Mouse (Mus musculus) c-Kit-positive CD71-negative TER-119-negative erythroid progenitor cells, embryonic 14.5 days (primary cell): ENCODE results near the gene Cdk4.

ENCODE experiments used
- DNase-seq: peaks from one replicate; pipeline ENCODE4 v3.0.0-alpha.2; 2013; ENCODE audit warnings: low read depth

The Cdk4 gene

DNA sequence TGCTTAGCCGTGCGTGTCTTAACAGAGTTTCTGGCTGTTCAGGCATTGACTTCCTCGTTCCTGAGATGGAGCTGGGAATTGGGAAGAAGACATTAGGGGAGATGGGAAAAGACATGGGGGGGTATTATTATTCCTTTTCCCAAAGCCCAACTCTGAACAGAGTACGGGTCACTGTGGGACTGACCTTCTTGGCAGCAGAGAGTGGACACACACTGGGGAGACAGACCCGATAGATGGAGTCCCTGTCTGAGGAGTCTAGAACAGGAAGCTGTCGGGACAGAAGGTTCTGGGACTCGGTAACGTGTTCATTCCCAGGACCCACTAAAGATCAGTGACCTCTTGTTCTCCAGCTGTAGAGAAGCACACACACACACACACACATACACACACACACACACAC, 12.3 kb downstream of the Cdk4 start:
- no peak for DNase-seq

GRCm38 (mm10) chr10:127076082-127076481, 12.7 kb downstream of the Cdk4 start:
- DNase-seq, result no peak

- no peak for DNase-seq
These were observed 14.2 kb downstream of the Cdk4 start for GRCm38 (mm10) chr10:127077515-127077914.

- no peak for DNase-seq
These were observed 14.8 kb downstream of the Cdk4 start for GRCm38 (mm10) chr10:127078001-127078676.

DNA sequence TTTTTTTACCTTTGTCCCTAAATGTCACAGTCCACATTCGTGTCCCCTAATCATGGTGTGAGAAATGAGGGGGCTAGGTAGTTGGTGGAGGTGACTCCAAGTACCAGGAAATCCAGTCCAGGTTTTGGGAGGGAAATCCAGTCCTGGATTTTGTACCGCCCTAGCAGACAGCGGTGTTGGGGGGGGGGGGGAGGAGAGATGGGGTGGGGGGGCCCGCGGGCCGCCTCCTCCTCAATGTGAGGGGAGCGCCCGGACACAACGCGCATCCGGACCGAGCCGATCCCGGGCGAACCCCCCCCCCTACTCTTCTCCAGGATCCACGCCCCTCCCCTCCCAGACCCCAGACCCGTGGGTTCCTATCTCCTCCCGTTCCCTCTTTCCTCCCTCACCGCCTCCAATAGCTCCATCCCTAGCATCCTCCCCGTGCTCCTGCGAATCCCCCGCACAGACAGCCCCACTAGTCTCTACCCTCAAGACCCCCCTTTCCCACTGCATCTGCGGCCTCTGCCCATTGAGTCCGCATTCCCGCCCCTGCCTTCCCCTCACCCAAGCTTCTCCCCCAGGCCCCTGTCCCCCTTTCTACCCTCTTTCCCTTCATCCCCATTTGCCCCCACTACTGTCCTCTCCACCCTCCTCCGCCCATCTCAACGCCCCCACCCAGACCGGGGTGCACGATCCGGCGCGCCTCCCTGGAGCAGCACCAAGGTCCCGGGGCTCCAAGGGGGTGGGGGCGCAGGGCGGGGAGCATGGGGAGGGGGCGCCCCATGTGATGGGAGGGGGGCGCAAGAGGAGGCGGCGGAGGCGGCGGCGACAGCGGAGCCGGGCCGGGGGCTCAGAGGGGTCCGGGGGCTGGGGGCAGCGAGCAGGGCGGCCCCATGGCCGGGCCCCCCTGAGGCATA, 15.6 kb downstream of the Cdk4 start:
- DNase-seq, result no peak

DNA sequence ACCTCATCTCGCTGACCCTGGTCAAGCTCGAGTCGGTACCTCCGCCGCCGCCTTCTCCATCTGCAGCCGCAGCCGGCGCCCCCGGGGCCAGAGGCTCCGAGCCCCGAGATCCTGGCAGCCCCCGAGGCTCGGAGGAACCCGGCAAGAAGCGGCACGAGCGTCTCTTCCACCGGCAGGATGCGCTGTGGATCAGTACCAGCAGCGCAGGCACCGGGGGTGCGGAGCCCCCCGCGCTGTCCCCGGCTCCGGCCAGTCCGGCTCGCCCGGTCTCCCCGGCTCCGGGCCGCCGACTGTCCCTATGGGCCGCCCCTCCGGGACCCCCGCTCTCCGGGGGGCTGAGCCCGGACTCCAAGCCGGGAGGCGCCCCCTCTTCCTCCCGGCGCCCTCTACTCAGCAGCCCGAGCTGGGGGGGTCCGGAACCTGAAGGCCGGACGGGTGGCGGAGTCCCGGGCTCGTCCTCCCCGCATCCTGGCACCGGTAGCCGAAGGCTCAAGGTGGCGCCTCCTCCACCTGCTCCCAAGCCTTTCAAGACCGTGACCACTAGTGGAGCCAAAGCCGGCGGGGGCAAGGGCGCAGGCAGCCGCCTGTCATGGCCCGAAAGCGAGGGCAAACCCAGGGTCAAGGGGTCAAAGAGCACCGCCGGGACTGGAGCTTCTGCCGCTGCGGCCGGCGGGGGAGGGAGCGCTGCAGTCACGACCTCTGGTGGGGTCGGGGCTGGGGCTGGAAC, 16.5 kb downstream of the Cdk4 start:
- no peak for DNase-seq

- no peak for DNase-seq
These were observed 17.8 kb downstream of the Cdk4 start for GRCm38 (mm10) chr10:127080901-127081780.

GRCm38 (mm10) chr10:127081996-127082620, 18.8 kb downstream of the Cdk4 start:
- no peak for DNase-seq

GRCm38 (mm10) chr10:127083292-127083914, 20.1 kb downstream of the Cdk4 start:
- DNase-seq, result no peak

DNA sequence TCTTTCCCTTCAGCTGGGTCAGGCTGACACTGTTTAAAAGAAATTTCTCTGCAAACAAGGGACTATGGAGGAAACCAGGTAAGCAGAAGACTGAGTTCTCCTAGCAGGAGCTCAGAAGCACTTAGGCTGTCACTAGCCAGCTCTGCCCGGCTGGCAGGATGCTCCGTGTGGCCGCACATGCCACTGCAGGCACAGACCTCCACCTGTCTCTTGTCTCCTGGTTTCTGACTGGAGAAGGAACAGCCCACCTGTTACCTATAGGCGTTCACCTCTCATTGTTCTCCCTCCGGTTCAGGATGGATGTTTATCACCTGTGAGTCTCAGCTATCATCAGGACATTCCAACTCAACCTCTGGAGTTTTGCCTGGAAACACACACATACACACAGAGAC, 20.6 kb downstream of the Cdk4 start:
- no peak for DNase-seq

DNA sequence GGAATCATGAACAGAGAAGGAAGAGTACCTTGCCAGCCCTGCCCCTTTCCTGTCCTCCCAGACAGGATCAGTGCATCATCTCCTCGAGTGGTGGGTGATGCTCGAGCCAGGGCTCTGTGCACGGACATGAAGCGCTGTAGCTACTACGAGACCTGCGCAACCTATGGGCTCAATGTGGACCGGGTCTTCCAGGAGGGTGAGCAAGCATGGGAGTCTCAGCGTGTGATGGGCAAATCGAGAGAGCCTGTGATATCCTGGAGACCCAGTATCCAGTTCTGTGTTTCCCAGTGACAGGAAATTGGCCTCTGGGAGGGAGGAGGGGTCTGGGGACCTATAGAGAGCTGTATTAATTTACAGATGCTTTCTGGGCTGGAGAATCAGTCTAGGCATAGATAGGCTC, 21.7 kb downstream of the Cdk4 start:
- no peak for DNase-seq

GRCm38 (mm10) chr10:127085633-127086032, 22.3 kb downstream of the Cdk4 start:
- DNase-seq, result no peak

GRCm38 (mm10) chr10:127090560-127091411, 27.5 kb downstream of the Cdk4 start:
- no peak for DNase-seq

- DNase-seq, result no peak
These were observed 28.4 kb downstream of the Cdk4 start for GRCm38 (mm10) chr10:127091507-127092396.

DNA sequence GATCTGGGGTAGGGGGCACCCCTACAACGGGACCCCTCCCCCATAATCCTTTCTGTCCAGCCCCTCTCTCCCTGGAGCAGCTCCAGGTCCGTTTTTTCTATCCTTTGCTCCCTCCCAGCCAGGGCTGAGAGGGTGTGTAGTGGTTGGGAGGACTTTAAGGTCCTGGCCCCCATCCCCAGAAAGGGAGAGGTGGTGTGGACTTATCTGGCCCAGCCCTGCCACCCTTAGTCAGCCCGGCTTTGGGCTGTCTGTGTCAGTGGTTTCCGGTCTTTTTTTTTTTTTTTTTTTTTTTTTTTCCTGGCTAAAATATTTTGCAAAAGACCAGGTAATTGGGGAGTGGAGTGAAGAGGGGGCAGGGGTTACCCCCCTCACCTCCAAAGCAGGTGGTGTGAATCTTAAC, 29.4 kb downstream of the Cdk4 start:
- no peak for DNase-seq

DNA sequence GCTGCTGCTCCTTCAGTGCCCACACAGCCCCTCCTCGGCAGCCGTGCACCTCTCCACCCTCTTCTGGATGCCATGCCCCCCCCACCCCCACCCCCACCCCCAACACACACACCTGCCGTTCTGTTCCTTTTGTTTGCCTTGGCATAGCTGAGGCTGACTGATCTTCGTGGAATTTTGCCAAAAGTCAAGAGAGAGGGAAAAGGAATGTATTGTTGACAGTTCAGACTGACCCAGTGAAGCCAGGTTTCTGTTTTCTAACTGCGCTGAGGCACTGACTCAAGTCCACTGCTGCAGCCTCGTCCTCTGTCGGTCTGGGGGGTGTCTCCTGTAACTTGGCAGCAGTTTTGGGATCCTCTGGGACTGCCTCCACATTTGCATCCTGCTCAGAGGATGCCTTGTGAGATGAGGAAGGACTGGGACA, 31.1 kb downstream of the Cdk4 start:
- no peak for DNase-seq

DNA sequence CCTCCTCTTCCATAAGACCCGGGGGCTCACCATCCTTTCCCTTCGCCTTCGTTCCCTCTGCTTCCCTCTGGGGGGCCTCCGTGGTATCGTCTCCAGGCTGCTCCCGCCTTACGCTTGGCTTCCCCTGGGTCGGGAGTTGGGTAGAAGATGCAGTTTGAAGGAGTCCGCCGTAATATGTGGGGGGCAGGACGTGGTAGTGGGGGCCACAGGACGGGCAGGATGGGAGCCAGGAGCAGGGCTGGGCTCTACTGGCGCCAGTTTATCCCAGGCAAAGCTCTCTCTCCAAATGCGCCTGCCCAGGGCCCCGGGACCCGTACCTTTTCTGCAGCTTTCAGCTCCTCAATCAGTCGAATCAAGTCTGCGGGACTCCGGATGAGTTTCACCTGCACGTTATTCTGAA, 35.2 kb downstream of the Cdk4 start:
- DNase-seq, result no peak

GRCm38 (mm10) chr10:127099191-127099590, 35.9 kb downstream of the Cdk4 start:
- no peak for DNase-seq

- DNase-seq, result no peak
These were observed 36.5 kb downstream of the Cdk4 start for GRCm38 (mm10) chr10:127099868-127100267.
